Mouse (Mus musculus): ENCODE measurements around the gene Nhlh1.

DNA sequence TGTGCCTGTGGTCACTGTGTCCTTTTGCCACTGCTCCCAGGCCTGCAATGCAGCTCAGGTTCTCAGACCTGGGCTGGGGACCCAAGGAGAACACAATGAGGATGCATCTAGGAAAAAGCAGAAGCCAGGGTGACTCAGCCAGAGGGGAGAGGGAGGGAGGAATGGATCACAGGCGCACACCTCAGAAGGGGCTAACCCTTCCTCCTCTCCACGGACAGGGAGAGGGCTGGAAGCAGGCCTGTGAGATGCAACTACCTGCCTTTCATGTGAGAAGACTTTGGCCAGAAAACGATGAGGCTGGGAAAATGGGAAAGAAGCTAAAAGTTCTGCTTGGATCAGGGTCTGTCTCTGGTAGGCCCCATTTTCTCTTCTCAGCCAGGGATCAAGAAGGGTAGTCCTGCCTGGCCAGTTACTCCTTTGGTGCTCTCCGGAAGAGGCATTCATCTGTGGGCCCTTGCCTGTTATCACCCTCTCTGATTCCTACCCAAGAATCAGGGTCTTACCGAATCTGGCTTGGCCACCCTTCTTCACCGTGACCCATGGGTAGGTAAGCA, 39.8 kb downstream of the Nhlh1 start:
- TF ChIP-seq EP300 (IDR thresholded peaks at IDR 0.05) (no peak), CTCF (IDR thresholded peaks at IDR 0.05) (no peak)

Measured in lung, postnatal 0 days (tissue).